In genomic region chr17:33760255-33761165, GRCm38 (mm10) we compare ENCODE assay signal across 1 mouse cellular context.
TF ChIP-seq lines count a peak whose summit lies in the region.

Rab11b (minus strand) TSS chr17:33760530.

TF ChIP-seq in CH12.LX, 34 proteins besides CTCF, POLR2A, EP300 and RAD21 (continued from another document):
- TF ChIP-seq MAX (IDR thresholded peaks at IDR 0.05; ENCODE audit: low read length) (no peak), MYC (IDR thresholded peaks at IDR 0.05; ENCODE audit: low read depth, low read length) (peak; percentile 22; the same call in 1 of the 2 replicates), NELFE (IDR thresholded peaks at IDR 0.05; ENCODE audit: low read depth, low read length) (peak; percentile 5; the same call in 1 of the 2 replicates), UBTF (IDR thresholded peaks at IDR 0.05; ENCODE audit: low read depth, low read length) (no peak)
